Mouse (Mus musculus) ES-Bruce4 (cell line): ENCODE measurements around the gene Cwc22.

Experiments
- CTCF ChIP-seq: IDR thresholded peaks from one replicate; pipeline ENCODE4 v1.8.1; 2011; ENCODE audit warnings: low read depth, low read length
- POLR2A ChIP-seq: IDR thresholded peaks from one replicate; pipeline ENCODE4 v1.8.1; 2011; ENCODE audit warnings: low read length; ENCODE audit not compliant: insufficient read depth

DNA sequence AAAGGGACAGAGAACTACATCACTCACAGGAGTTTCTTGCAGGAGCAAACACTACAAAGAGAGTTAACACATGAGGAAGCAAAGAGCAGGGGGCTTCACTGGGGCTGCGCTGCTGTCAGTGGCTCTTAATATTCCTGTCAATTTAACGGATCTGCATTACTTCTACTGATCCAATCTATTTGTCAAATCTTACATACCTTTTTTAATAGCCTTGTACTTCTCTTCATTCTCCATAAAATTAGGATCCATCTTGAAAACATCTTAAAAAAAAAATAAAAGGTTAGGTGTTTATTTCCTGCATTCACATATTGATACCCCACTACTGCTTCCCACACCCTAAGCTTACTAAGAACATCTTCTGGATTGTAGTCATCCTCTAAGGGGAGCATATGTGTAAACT is 25.6 kb downstream of the Cwc22 start:
- TF ChIP-seq POLR2A (no peak), CTCF (no peak)
